Mouse (Mus musculus): Measurements from ENCODE around the gene Mrps5.

DNA sequence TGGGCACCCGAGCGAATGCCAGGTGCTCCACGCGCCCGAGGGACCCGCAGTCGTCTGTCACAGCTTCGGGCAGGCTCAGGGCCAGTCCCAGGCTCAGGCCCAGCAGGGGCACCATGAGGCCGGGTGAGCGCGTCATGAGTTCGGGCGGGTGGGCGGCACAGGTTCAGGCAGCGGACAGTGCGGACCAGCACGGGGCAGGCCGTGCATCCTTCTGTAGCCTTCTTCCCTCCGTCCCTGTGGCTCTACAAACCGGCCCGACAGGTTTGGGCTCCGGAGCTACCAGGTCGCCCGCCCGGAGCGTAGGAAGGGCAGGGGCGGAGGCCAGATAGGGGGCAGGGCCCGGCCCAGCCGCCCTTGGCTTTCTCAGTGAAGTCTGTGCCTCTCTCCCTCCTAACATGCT, 45.8 kb upstream of the Mrps5 start, which contains the start of gene Prom2:
- no peak for TF ChIP-seq CTCF (IDR thresholded peaks at IDR 0.05; ENCODE audit: extremely low read depth, insufficient read depth, insufficient read length, insufficient replicate concordance)
- no peak for TF ChIP-seq POLR2A (IDR thresholded peaks at IDR 0.05; ENCODE audit: low read depth, low read length)

Data from spleen, adult 2 months (tissue).